Mouse (Mus musculus): Measurements from ENCODE around the gene Cfap77. TPM values are rescaled to one million over a fixed set of nuclear protein-coding genes. Genes with fewer than 3 reads are reported as not detected.

Gene Cfap77
- total and polyA plus RNA-seq, 3 experiments: 0.55 to 2.2 (median 0.73) TPM

DNA sequence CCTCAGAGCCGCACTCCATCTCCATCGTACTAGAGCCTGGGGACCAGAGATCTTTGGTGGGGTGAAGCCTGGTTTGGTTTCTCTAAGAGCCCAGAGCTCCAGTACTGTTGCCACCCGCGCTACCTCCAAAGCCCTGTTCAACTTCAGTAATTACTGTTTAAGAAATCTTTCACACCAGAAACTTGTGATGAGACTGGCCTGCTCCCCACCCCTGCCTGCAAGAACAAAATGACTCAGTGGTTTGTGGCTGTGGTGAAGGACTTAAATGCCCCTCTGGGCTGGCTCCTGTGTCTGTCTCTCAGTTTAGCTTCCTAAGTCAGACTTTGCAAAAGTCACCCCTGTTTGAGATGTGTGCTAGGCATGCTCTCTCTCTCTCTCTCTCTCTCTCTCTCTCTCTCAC is 141.9 kb downstream of the Cfap77 start:
- ATAC-seq (ENCODE audit: extremely low read depth, insufficient number of reproducible peaks, low FRiP score, poor library complexity, severe bottlenecking) (no peak), DNase-seq (ENCODE audit: low spot score) (no peak)
- no peaks in the 10 kb centered on the region for H3K4me1 ChIP-seq (ENCODE audit: insufficient read depth, low read depth, low read length)
- peaks cover 36% of the 10 kb centered on the region for H3K36me3 ChIP-seq (replicated peaks)
- peaks cover 3% of the 10 kb centered on the region; the same call in 1 of the 2 replicates for H3K27me3 ChIP-seq (ENCODE audit: insufficient read depth, low read length)
- no peak overlapping the region for H3K4me3 ChIP-seq (ENCODE audit: low read depth, low read length)
- TF ChIP-seq TAL1 (conservative IDR thresholded peaks at IDR 0.05; ENCODE audit: low read depth, low read length): no peak
- no peak for TF ChIP-seq POLR2AphosphoS5 (IDR thresholded peaks at IDR 0.05; ENCODE audit: insufficient replicate concordance, low read depth, low read length)
- H3K9me3 ChIP-seq (replicated peaks): peaks cover 22% of the 10 kb centered on the region

DNA sequence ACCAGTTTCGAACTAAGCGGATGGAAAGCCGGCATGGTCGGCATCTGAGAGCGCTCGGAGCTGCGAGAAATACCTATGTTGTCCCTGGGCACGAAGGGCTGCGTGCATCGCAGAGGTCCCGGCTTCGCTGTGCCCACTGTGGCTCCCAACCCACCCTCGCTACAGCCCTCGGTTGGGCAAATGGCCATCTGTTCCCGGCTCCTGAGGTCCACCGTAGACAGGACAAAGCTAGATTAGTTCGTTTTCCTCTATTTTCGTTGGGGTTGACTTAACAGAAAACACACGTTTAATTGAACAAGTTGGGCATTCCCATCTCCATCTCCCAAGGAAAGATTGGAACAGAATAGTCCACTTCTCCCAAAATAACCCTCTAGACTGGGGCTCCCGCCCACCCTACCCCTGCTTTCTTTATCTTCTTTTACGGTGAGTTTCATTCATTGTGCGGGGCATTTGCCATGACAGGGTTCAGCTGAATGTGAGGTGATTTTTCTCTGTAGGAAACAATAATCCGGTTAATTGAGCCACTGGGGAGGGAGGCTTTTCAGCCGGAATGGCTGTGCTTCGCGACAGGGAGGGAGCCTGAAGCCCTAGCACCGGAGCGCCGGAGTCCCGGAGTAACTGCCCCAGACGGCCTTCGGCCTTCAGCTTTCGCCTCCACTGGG is 142.7 kb downstream of the Cfap77 start:
- no peak for ATAC-seq (ENCODE audit: extremely low read depth, insufficient number of reproducible peaks, low FRiP score, poor library complexity, severe bottlenecking)
- Histone ChIP-seq H3K36me3 (replicated peaks) (peaks cover 43% of the 10 kb centered on the region), H3K4me3 (ENCODE audit: low read depth, low read length) (no peak overlapping the region), H3K4me1 (ENCODE audit: insufficient read depth, low read depth, low read length) (no peaks in the 10 kb centered on the region), H3K27me3 (ENCODE audit: insufficient read depth, low read length) (peaks cover 2% of the 10 kb centered on the region; the same call in 1 of the 2 replicates), H3K9me3 (replicated peaks) (peaks cover 14% of the 10 kb centered on the region)
- no peak for DNase-seq (ENCODE audit: low spot score)
- no peak for TF ChIP-seq CTCF (IDR thresholded peaks at IDR 0.05; ENCODE audit: low read depth, low read length)
- TF ChIP-seq GATA1 (IDR thresholded peaks at IDR 0.05; ENCODE audit: borderline replicate concordance, low read length): no peak
- no peak for TF ChIP-seq GATA2 (IDR thresholded peaks at IDR 0.05; ENCODE audit: borderline replicate concordance, low read depth, low read length)
- TF ChIP-seq POLR2AphosphoS5 (IDR thresholded peaks at IDR 0.05; ENCODE audit: insufficient replicate concordance, low read depth, low read length): no peak
- TF ChIP-seq TAL1 (conservative IDR thresholded peaks at IDR 0.05; ENCODE audit: low read depth, low read length): no peak

DNA sequence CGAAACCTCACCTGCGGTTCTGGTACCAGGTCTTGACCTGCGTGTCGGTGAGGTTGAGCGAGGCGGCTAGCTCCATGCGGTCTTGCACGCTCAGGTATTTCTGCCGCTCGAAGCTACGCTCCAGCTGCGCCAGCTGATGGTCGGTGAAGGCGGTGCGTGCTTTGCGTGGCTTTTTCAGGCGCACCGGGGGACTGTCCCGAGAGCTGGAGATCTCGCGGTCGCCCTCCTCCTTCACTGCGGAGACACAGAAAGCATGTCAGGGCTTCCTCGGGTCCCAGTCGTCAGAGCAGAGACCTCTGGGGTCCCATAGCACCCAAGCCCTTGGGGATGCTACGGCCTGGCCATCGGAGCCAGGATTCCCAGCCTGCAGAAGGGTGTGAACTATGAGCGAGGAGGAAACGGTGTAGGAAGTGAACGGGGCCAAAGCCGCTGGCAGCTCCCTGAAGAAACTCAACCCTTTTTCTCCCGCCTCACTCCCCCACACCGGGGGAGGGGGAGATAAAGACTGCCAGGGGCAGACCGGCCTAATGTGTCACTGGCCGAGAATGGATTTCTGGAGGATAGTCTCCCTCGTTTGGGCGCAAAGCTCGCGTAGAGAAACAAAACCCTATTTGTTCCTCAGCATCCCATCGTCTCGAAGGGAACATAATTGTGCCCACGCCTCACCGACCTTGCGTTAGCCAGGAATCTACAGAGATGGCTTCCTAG is 143.4 kb downstream of the Cfap77 start:
- ATAC-seq (ENCODE audit: extremely low read depth, insufficient number of reproducible peaks, low FRiP score, poor library complexity, severe bottlenecking): no peak
- peaks cover 2% of the 10 kb centered on the region; the same call in 1 of the 2 replicates for H3K27me3 ChIP-seq (ENCODE audit: insufficient read depth, low read length)
- no peaks in the 10 kb centered on the region for H3K4me1 ChIP-seq (ENCODE audit: insufficient read depth, low read depth, low read length)
- H3K36me3 ChIP-seq (replicated peaks): peaks cover 50% of the 10 kb centered on the region
- TF ChIP-seq GATA2 (IDR thresholded peaks at IDR 0.05; ENCODE audit: borderline replicate concordance, low read depth, low read length): no peak
- TF ChIP-seq CTCF (IDR thresholded peaks at IDR 0.05; ENCODE audit: low read depth, low read length): no peak
- no peak for TF ChIP-seq TAL1 (conservative IDR thresholded peaks at IDR 0.05; ENCODE audit: low read depth, low read length)
- no peak for TF ChIP-seq GATA1 (IDR thresholded peaks at IDR 0.05; ENCODE audit: borderline replicate concordance, low read length)
- no peak for TF ChIP-seq POLR2AphosphoS5 (IDR thresholded peaks at IDR 0.05; ENCODE audit: insufficient replicate concordance, low read depth, low read length)
- H3K9me3 ChIP-seq (replicated peaks): peaks cover 10% of the 10 kb centered on the region
- H3K4me3 ChIP-seq (ENCODE audit: low read depth, low read length): no peak overlapping the region
- DNase-seq (ENCODE audit: low spot score): no peak

DNA sequence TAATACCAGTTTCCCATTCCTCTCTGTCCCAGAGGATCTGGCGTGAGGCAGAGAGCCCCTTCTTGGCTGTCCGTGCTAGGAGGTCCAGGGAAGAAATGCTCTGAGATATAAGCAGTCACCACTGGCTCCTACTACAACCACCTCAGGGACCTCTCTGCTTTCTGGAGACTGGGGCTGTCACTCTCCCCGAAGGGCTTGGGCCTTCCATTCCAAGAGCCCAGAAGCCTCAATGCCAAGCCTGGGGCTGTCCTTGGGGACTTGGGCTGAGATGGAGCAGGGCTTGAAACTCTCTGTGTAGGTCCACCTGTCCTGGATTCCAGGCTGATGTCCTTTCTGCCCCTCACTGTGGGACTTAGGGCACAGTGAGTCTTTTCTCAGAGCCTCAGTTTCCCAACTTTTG is 144.0 kb downstream of the Cfap77 start:
- no peak overlapping the region for H3K4me3 ChIP-seq (ENCODE audit: low read depth, low read length)
- H3K36me3 ChIP-seq (replicated peaks): peaks cover 56% of the 10 kb centered on the region
- no peaks in the 10 kb centered on the region for H3K4me1 ChIP-seq (ENCODE audit: insufficient read depth, low read depth, low read length)
- ATAC-seq (ENCODE audit: extremely low read depth, insufficient number of reproducible peaks, low FRiP score, poor library complexity, severe bottlenecking) (no peak), DNase-seq (ENCODE audit: low spot score) (no peak)
- peaks cover 2% of the 10 kb centered on the region; the same call in 1 of the 2 replicates for H3K27me3 ChIP-seq (ENCODE audit: insufficient read depth, low read length)
- TF ChIP-seq GATA2 (IDR thresholded peaks at IDR 0.05; ENCODE audit: borderline replicate concordance, low read depth, low read length): no peak
- no peak for TF ChIP-seq CTCF (IDR thresholded peaks at IDR 0.05; ENCODE audit: low read depth, low read length)
- no peak for TF ChIP-seq POLR2AphosphoS5 (IDR thresholded peaks at IDR 0.05; ENCODE audit: insufficient replicate concordance, low read depth, low read length)
- no peak for TF ChIP-seq TAL1 (conservative IDR thresholded peaks at IDR 0.05; ENCODE audit: low read depth, low read length)
- no peak for TF ChIP-seq GATA1 (IDR thresholded peaks at IDR 0.05; ENCODE audit: borderline replicate concordance, low read length)
- H3K9me3 ChIP-seq (replicated peaks): 0 out of 2 replicates have a peak, but pooled peaks cover 7% of the 10 kb centered on the region

DNA sequence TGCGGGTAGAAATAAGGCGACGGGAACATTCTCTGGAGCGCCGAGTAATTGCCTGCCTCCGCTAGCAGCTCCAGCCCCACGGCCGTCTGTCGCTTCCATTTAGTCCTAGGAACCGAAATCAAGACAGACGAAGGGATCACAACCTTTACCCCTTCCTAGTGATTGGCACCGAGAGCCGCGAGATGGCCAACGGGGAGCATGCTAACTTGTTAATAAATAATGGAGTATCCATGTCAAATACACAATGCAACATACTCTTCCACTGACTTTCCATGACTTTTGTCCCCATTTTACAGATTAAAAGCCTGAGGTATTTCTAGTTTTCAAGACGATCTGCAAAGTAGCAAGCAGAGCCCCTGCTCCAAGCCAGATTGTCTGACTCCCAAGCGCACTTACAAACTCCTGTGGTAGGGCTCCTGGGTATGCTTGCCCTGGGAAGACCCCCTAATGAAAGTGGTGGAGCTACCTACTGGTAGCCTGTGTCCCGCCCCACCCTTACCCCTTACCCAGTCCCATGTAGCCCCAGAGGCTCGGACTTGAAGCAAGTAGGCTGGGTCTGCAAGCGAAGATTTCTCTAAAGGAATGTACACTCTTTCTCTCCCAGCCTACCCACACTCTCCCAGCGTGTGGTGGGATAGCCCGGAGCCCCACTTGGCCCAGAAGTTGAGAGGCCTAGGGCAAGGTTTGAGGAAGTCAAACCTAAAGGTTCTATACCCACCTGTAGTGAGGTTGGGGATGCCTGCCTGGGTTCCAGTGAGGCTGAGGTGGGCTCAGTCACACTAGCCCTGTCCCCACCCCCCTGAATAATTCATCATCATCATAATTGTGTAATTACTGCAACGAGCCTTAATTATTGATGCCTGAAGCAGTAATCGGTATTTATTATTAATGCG is 144.8 kb downstream of the Cfap77 start:
- H3K9me3 ChIP-seq (replicated peaks): 0 out of 2 replicates have a peak, but pooled peaks cover 2% of the 10 kb centered on the region
- H3K4me3 ChIP-seq (ENCODE audit: low read depth, low read length): no peak overlapping the region
- ATAC-seq (ENCODE audit: extremely low read depth, insufficient number of reproducible peaks, low FRiP score, poor library complexity, severe bottlenecking): no peak
- H3K27me3 ChIP-seq (ENCODE audit: insufficient read depth, low read length): no peaks in the 10 kb centered on the region
- H3K36me3 ChIP-seq (replicated peaks): peaks cover 64% of the 10 kb centered on the region
- no peaks in the 10 kb centered on the region for H3K4me1 ChIP-seq (ENCODE audit: insufficient read depth, low read depth, low read length)
- TF ChIP-seq POLR2AphosphoS5 (IDR thresholded peaks at IDR 0.05; ENCODE audit: insufficient replicate concordance, low read depth, low read length) (no peak), GATA1 (IDR thresholded peaks at IDR 0.05; ENCODE audit: borderline replicate concordance, low read length) (no peak), GATA2 (IDR thresholded peaks at IDR 0.05; ENCODE audit: borderline replicate concordance, low read depth, low read length) (no peak), CTCF (IDR thresholded peaks at IDR 0.05; ENCODE audit: low read depth, low read length) (no peak), TAL1 (conservative IDR thresholded peaks at IDR 0.05; ENCODE audit: low read depth, low read length) (no peak)
- DNase-seq (ENCODE audit: low spot score): no peak
